26 mouse cellular contexts compared by ENCODE assay signal in genomic region chr16:29730010-29730409, GRCm38 (mm10).
DNase-seq lines count a peak whose midpoint lies in the region; ATAC-seq lines count a peak whose summit lies in the region.
"Had no signal": no experiment of that assay in that cellular context is flagged by ENCODE, and none has a peak within 500 bp of the region (broad histone marks: within the 10 kb centered on the region; RNA-seq: fewer than 3 reads in every experiment).

No protein-coding gene starts in this region.

- H3K4me3 ChIP-seq in hindbrain, embryonic 10.5 days: no peak overlapping the region
- H3K4me3 ChIP-seq in hindbrain, embryonic 11.5 days (ENCODE audit: low read depth, low read length): no peak overlapping the region
- no peak overlapping the region for H3K4me3 ChIP-seq in limb, embryonic 11.5 days (ENCODE audit: low read depth, low read length)
- H3K4me3 ChIP-seq: embryonic facial prominence, embryonic 15.5 days; gastrocnemius, adult 2 months; intestine, embryonic 15.5 days; layer of hippocampus, adult 2 months; liver, embryonic 15.5 days; midbrain, embryonic 12.5 days; stomach, embryonic 15.5 days had no signal

- DNase-seq in hindbrain, embryonic 10.5 days (ENCODE audit: low spot score): no peak
- no peak for DNase-seq in hindbrain, embryonic 11.5 days (ENCODE audit: low spot score)
- peak; percentile 19 for DNase-seq in MN1 (ENCODE audit: low spot score)
- peak; percentile 37 for DNase-seq in embryo, embryonic 10.5 days (ENCODE audit: low spot score)
- DNase-seq in limb, embryonic 11.5 days (ENCODE audit: low spot score): no peak
- DNase-seq in adrenal gland, postnatal 36 days: no peak
- no peak for DNase-seq in cerebellum, adult 9-10 months
- DNase-seq: adrenal gland, postnatal 14 days; cerebellum, adult 9-11 months; gastrocnemius, adult 2 months; heart, postnatal 10 days; kidney, adult 9 months; kidney, postnatal 25 days; liver; thymus, adult 2 months; thymus, postnatal 4 days had no signal

- ATAC-seq in hindbrain, embryonic 11.5 days (ENCODE audit: low FRiP score): no peak
- ATAC-seq in limb, embryonic 11.5 days (ENCODE audit: insufficient number of reproducible peaks, low FRiP score, low TSS enrichment, low read depth): no peak
- ATAC-seq: lung, postnatal 0 days had no signal

- 0 out of 2 replicates have a peak overlapping the region, but pooled peaks have one; percentile 23 for H3K27ac ChIP-seq in hindbrain, embryonic 10.5 days
- no peak overlapping the region for H3K27ac ChIP-seq in hindbrain, embryonic 11.5 days (ENCODE audit: low read depth, low read length)
- no peak overlapping the region for H3K27ac ChIP-seq in limb, embryonic 11.5 days (replicated peaks; ENCODE audit: low read depth, low read length)
- H3K27ac ChIP-seq: embryonic facial prominence, embryonic 15.5 days; gastrocnemius, adult 2 months; hindbrain, embryonic 14.5 days; intestine, embryonic 15.5 days; layer of hippocampus, adult 2 months; liver, embryonic 15.5 days; macrophage; midbrain, embryonic 12.5 days; stomach, embryonic 15.5 days had no signal

- H3K4me1 ChIP-seq in hindbrain, embryonic 10.5 days (replicated peaks): peaks cover 37% of the 10 kb centered on the region
- no peaks in the 10 kb centered on the region for H3K4me1 ChIP-seq in hindbrain, embryonic 11.5 days (replicated peaks; ENCODE audit: control insufficient read depth, insufficient read depth, low read length)
- H3K4me1 ChIP-seq in limb, embryonic 11.5 days (ENCODE audit: control insufficient read depth, insufficient read depth, low read length): peaks cover 25% of the 10 kb centered on the region
- H3K4me1 ChIP-seq: liver, embryonic 15.5 days had no signal

- no peak overlapping the region for H3K9ac ChIP-seq in hindbrain, embryonic 11.5 days (ENCODE audit: low read depth, low read length)
- H3K9ac ChIP-seq in limb, embryonic 11.5 days (ENCODE audit: low read length): peak overlapping the region; percentile 22; the same call in 1 of the 2 replicates
- H3K9ac ChIP-seq: embryonic facial prominence, embryonic 15.5 days; hindbrain, embryonic 14.5 days; intestine, embryonic 15.5 days; liver, embryonic 15.5 days; midbrain, embryonic 12.5 days; stomach, embryonic 15.5 days had no signal

- peaks cover 100% of the 10 kb centered on the region for H3K27me3 ChIP-seq in hindbrain, embryonic 10.5 days (ENCODE audit: insufficient read depth, poor library complexity, severe bottlenecking)
- peaks cover 92% of the 10 kb centered on the region for H3K27me3 ChIP-seq in hindbrain, embryonic 11.5 days (ENCODE audit: control insufficient read depth, insufficient read depth, low read length)
- no peaks in the 10 kb centered on the region; the same call in 1 of the 2 replicates for H3K27me3 ChIP-seq in limb, embryonic 11.5 days (ENCODE audit: control insufficient read depth, insufficient read depth, low read length)
- H3K27me3 ChIP-seq: stomach, embryonic 15.5 days had no signal

- H3K9me3 ChIP-seq in hindbrain, embryonic 10.5 days: no peaks in the 10 kb centered on the region
- no peaks in the 10 kb centered on the region for H3K9me3 ChIP-seq in hindbrain, embryonic 11.5 days (ENCODE audit: control insufficient read depth, low read length)
- H3K9me3 ChIP-seq in limb, embryonic 11.5 days (ENCODE audit: control insufficient read depth, low read length): no peaks in the 10 kb centered on the region
- H3K9me3 ChIP-seq: embryonic facial prominence, embryonic 15.5 days; intestine, embryonic 15.5 days; liver, embryonic 15.5 days; midbrain, embryonic 12.5 days; stomach, embryonic 15.5 days had no signal

- 21% methylated on average over 5 of the region's 5 CpGs for WGBS in hindbrain, embryonic 10.5 days
- WGBS in hindbrain, embryonic 11.5 days: 18% methylated on average over 5 of the region's 5 CpGs
- 8% methylated on average over 5 of the region's 5 CpGs for WGBS in limb, embryonic 11.5 days

- no peaks in the 10 kb centered on the region for H3K36me3 ChIP-seq in hindbrain, embryonic 10.5 days
- H3K36me3 ChIP-seq in hindbrain, embryonic 11.5 days (ENCODE audit: control insufficient read depth, insufficient read depth, low read length): no peaks in the 10 kb centered on the region
- no peaks in the 10 kb centered on the region for H3K36me3 ChIP-seq in limb, embryonic 11.5 days (ENCODE audit: control insufficient read depth, insufficient read depth, low read length)
- H3K36me3 ChIP-seq: embryonic facial prominence, embryonic 15.5 days; intestine, embryonic 15.5 days; liver, embryonic 15.5 days; midbrain, embryonic 12.5 days; stomach, embryonic 15.5 days had no signal

- no peak overlapping the region for H3K4me2 ChIP-seq in hindbrain, embryonic 11.5 days (replicated peaks; ENCODE audit: low read depth, low read length)
- peak overlapping the region; percentile 7; the same call in 1 of the 2 replicates for H3K4me2 ChIP-seq in limb, embryonic 11.5 days (ENCODE audit: low read depth, severe bottlenecking)
- H3K4me2 ChIP-seq: embryonic facial prominence, embryonic 15.5 days; heart, embryonic 11.5 days; hindbrain, embryonic 14.5 days; intestine, embryonic 15.5 days; liver, embryonic 15.5 days; midbrain, embryonic 12.5 days; stomach, embryonic 15.5 days had no signal

Comparison
In these comparisons a context has a peak if more than half of its experiments do, and no peak if none do; other contexts are left out.
1. DNase-seq: peak in MN1 (single experiment) and embryo, embryonic 10.5 days (single experiment); none in hindbrain, embryonic 10.5 days (single experiment), hindbrain, embryonic 11.5 days (single experiment), limb, embryonic 11.5 days (single experiment), adrenal gland, postnatal 36 days (0 of 2) and cerebellum, adult 9-10 months (single experiment).